Mouse (Mus musculus): ENCODE data around the gene E130311K13Rik. TPM values are rescaled to one million over a fixed set of nuclear protein-coding genes. Genes with fewer than 3 reads are reported as not detected.

The E130311K13Rik gene
- polyA plus RNA-seq, 1 experiment = 2.3 TPM

- TF ChIP-seq POLR2A (IDR thresholded peaks at IDR 0.05; ENCODE audit: control insufficient read depth, extremely low read depth, insufficient read depth, low read length, poor library complexity) (no peak), CTCF (IDR thresholded peaks at IDR 0.05; ENCODE audit: borderline replicate concordance, control insufficient read depth, extremely low read depth, insufficient read depth, low read length, poor library complexity) (no peak)
- Histone ChIP-seq H3K4me1 (replicated peaks; ENCODE audit: control insufficient read depth, insufficient read depth, low read length) (no peaks in the 10 kb centered on the region), H3K27me3 (ENCODE audit: control insufficient read depth, insufficient read depth, low read length) (peaks cover 2% of the 10 kb centered on the region; the same call in 1 of the 2 replicates), H3K27ac (ENCODE audit: control insufficient read depth, insufficient read depth, low read length) (no peak overlapping the region), H3K36me3 (ENCODE audit: control insufficient read depth, insufficient read depth, low read length) (no peaks in the 10 kb centered on the region), H3K4me3 (ENCODE audit: control insufficient read depth, insufficient read depth, low read length) (no peak overlapping the region)
- 99% methylated on average over 4 of the region's 4 CpGs for WGBS
- no peak for DNase-seq
These were observed 19.0 kb downstream of the E130311K13Rik start for GRCm38 (mm10) chr3:63910301-63910700.

GRCm38 (mm10) chr3:63905241-63905640, 24.0 kb downstream of the E130311K13Rik start:
- TF ChIP-seq CTCF (IDR thresholded peaks at IDR 0.05; ENCODE audit: borderline replicate concordance, control insufficient read depth, extremely low read depth, insufficient read depth, low read length, poor library complexity) (no peak), POLR2A (IDR thresholded peaks at IDR 0.05; ENCODE audit: control insufficient read depth, extremely low read depth, insufficient read depth, low read length, poor library complexity) (no peak)
- no peak for DNase-seq
- H3K36me3 ChIP-seq (ENCODE audit: control insufficient read depth, insufficient read depth, low read length) = no peaks in the 10 kb centered on the region
- H3K4me3 ChIP-seq (ENCODE audit: control insufficient read depth, insufficient read depth, low read length) = no peak overlapping the region
- 2% methylated on average over 18 of the region's 18 CpGs for WGBS
- peaks cover 5% of the 10 kb centered on the region; the same call in 1 of the 2 replicates for H3K27me3 ChIP-seq (ENCODE audit: control insufficient read depth, insufficient read depth, low read length)
- no peaks in the 10 kb centered on the region for H3K4me1 ChIP-seq (replicated peaks; ENCODE audit: control insufficient read depth, insufficient read depth, low read length)
- H3K27ac ChIP-seq (ENCODE audit: control insufficient read depth, insufficient read depth, low read length) = no peak overlapping the region

- no peak overlapping the region for H3K27ac ChIP-seq (ENCODE audit: control insufficient read depth, insufficient read depth, low read length)
These were observed 25.1 kb downstream of the E130311K13Rik start for GRCm38 (mm10) chr3:63904157-63904556.

GRCm38 (mm10) chr3:63900021-63900571, 29.2 kb downstream of the E130311K13Rik start:
- peaks cover 2% of the 10 kb centered on the region; the same call in 1 of the 2 replicates for H3K27me3 ChIP-seq (ENCODE audit: control insufficient read depth, insufficient read depth, low read length)
- H3K4me1 ChIP-seq (replicated peaks; ENCODE audit: control insufficient read depth, insufficient read depth, low read length) = peaks cover 4% of the 10 kb centered on the region; the same call in 1 of the 2 replicates
- H3K4me3 ChIP-seq (ENCODE audit: control insufficient read depth, insufficient read depth, low read length) = no peak overlapping the region
- no peak overlapping the region for H3K27ac ChIP-seq (ENCODE audit: control insufficient read depth, insufficient read depth, low read length)
- 40% methylated on average over 12 of the region's 12 CpGs for WGBS
- no peaks in the 10 kb centered on the region for H3K36me3 ChIP-seq (ENCODE audit: control insufficient read depth, insufficient read depth, low read length)
- no peak for DNase-seq
- TF ChIP-seq POLR2A (IDR thresholded peaks at IDR 0.05; ENCODE audit: control insufficient read depth, extremely low read depth, insufficient read depth, low read length, poor library complexity) = no peak
- TF ChIP-seq CTCF (IDR thresholded peaks at IDR 0.05; ENCODE audit: borderline replicate concordance, control insufficient read depth, extremely low read depth, insufficient read depth, low read length, poor library complexity) = no peak

More at GRCm38 (mm10) chr3:63904157-63904556, 25.1 kb downstream of the E130311K13Rik start:
- H3K4me1 ChIP-seq (replicated peaks; ENCODE audit: control insufficient read depth, insufficient read depth, low read length) = no peaks in the 10 kb centered on the region
- TF ChIP-seq CTCF (IDR thresholded peaks at IDR 0.05; ENCODE audit: borderline replicate concordance, control insufficient read depth, extremely low read depth, insufficient read depth, low read length, poor library complexity) = no peak
- no peak for TF ChIP-seq POLR2A (IDR thresholded peaks at IDR 0.05; ENCODE audit: control insufficient read depth, extremely low read depth, insufficient read depth, low read length, poor library complexity)
- peaks cover 6% of the 10 kb centered on the region; the same call in 1 of the 2 replicates for H3K27me3 ChIP-seq (ENCODE audit: control insufficient read depth, insufficient read depth, low read length)
- DNase-seq = no peak
- H3K4me3 ChIP-seq (ENCODE audit: control insufficient read depth, insufficient read depth, low read length) = no peak overlapping the region
- no peaks in the 10 kb centered on the region for H3K36me3 ChIP-seq (ENCODE audit: control insufficient read depth, insufficient read depth, low read length)
- WGBS = 95% methylated on average over 2 of the region's 2 CpGs

GRCm38 (mm10) chr3:63899309-63899695, 30.0 kb downstream of the E130311K13Rik start, which contains the start of gene Plch1:
Gene Plch1, minus strand, starts transcription at chr3:63899472.
- no peak for TF ChIP-seq CTCF (IDR thresholded peaks at IDR 0.05; ENCODE audit: borderline replicate concordance, control insufficient read depth, extremely low read depth, insufficient read depth, low read length, poor library complexity)
- no peak for TF ChIP-seq POLR2A (IDR thresholded peaks at IDR 0.05; ENCODE audit: control insufficient read depth, extremely low read depth, insufficient read depth, low read length, poor library complexity)
- H3K4me3 ChIP-seq (ENCODE audit: control insufficient read depth, insufficient read depth, low read length) = peak within 1 kb of the TSS; percentile 37
- H3K27me3 ChIP-seq (ENCODE audit: control insufficient read depth, insufficient read depth, low read length) = peaks cover 2% of the 10 kb centered on the region; the same call in 1 of the 2 replicates
- WGBS = 2% methylated on average over 12 of the region's 12 CpGs
- peak; percentile 41 for DNase-seq
- H3K27ac ChIP-seq (ENCODE audit: control insufficient read depth, insufficient read depth, low read length) = no peak within 1 kb of the TSS
- H3K36me3 ChIP-seq (ENCODE audit: control insufficient read depth, insufficient read depth, low read length) = no peaks in the 10 kb centered on the region
- peaks cover 4% of the 10 kb centered on the region; the same call in 1 of the 2 replicates for H3K4me1 ChIP-seq (replicated peaks; ENCODE audit: control insufficient read depth, insufficient read depth, low read length)

GRCm38 (mm10) chr3:63898581-63899308, 30.5 kb downstream of the E130311K13Rik start:
- peak; percentile 40 for DNase-seq
- Histone ChIP-seq H3K4me1 (replicated peaks; ENCODE audit: control insufficient read depth, insufficient read depth, low read length) (peaks cover 4% of the 10 kb centered on the region; the same call in 1 of the 2 replicates), H3K36me3 (ENCODE audit: control insufficient read depth, insufficient read depth, low read length) (no peaks in the 10 kb centered on the region), H3K4me3 (ENCODE audit: control insufficient read depth, insufficient read depth, low read length) (peak overlapping the region; percentile 37), H3K27ac (ENCODE audit: control insufficient read depth, insufficient read depth, low read length) (no peak overlapping the region), H3K27me3 (ENCODE audit: control insufficient read depth, insufficient read depth, low read length) (peaks cover 2% of the 10 kb centered on the region; the same call in 1 of the 2 replicates)
- TF ChIP-seq POLR2A (IDR thresholded peaks at IDR 0.05; ENCODE audit: control insufficient read depth, extremely low read depth, insufficient read depth, low read length, poor library complexity) = no peak
- no peak for TF ChIP-seq CTCF (IDR thresholded peaks at IDR 0.05; ENCODE audit: borderline replicate concordance, control insufficient read depth, extremely low read depth, insufficient read depth, low read length, poor library complexity)
- WGBS = 1% methylated on average over 41 of the region's 41 CpGs
